Mouse (Mus musculus): ENCODE data around the gene 2700081O15Rik.

DNA sequence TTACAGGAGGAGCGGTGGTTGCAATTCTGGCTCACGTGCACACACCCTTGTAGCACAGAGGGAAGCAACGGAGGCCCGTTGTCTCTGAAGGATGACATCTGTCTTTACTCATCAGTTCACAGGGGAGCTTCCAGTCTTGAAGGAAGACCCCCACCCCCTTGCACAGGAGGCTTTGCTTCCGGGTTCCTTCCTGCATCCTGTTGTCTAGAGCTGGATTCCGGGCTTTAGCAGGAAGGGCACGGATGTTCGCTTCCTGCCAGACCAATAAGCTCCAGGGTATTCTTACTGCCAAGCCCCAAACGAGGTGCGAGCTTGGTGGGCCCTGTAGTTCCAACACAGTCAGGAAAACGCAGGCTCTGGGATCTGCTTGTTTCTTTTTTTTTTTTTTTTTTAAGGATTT is 16.8 kb upstream of the 2700081O15Rik start:
- TF ChIP-seq CTCF (IDR thresholded peaks at IDR 0.05; ENCODE audit: control insufficient read depth, insufficient read depth, insufficient read length) (no peak), USF1 (IDR thresholded peaks at IDR 0.05; ENCODE audit: low read depth) (no peak), MAX (IDR thresholded peaks at IDR 0.05) (no peak)
